Mouse (Mus musculus) brain, embryonic 14.5 days (tissue): Measurements from ENCODE around the gene Rd3.

Experiments used
- CTCF ChIP-seq: fragments of 200-500 bp; IDR thresholded peaks from 2 replicates; pipeline ENCODE4 v1.5.1; 2012; ENCODE audit warnings: inconsistent platforms, mild to moderate bottlenecking, moderate library complexity, borderline replicate concordance; ENCODE audit not compliant: insufficient read depth, insufficient read length; ENCODE audit errors: extremely low read depth
- POLR2A ChIP-seq: fragments of 200-500 bp; IDR thresholded peaks from 2 replicates; pipeline ENCODE4 v1.6.1; 2012; ENCODE audit warnings: mild to moderate bottlenecking, inconsistent platforms, borderline replicate concordance; ENCODE audit not compliant: poor library complexity, insufficient read depth, insufficient read length, severe bottlenecking; ENCODE audit errors: extremely low read depth

GRCm38 (mm10) chr1:191947796-191948195, 29.4 kb upstream of the Rd3 start:
- TF ChIP-seq POLR2A = no peak
- no peak for TF ChIP-seq CTCF
